Mouse (Mus musculus) adrenal gland, adult 8-10 months (tissue): ENCODE measurements at regions not wholly inside any gene's neighbourhood (a gene's known extent, or its start where the extent isn't known, plus 50 kb on each side); places are given as distances from the start of the nearest gene placed in this dataset.

Experiments used
- DNase-seq: peaks from one replicate; pipeline ENCODE4 v3.0.0; 2022

GRCm38 (mm10) chrX:99340223-99340622, 130.8 kb downstream of the Pja1 start:
- no peak for DNase-seq

- DNase-seq = no peak
Observed at GRCm38 (mm10) chrX:99339081-99339876, 131.8 kb downstream of the Pja1 start.

- no peak for DNase-seq
Observed at GRCm38 (mm10) chrX:99336616-99337553, 134.2 kb downstream of the Pja1 start.

- no peak for DNase-seq
Observed at GRCm38 (mm10) chrX:99335886-99336589, 135.0 kb downstream of the Pja1 start.

- DNase-seq = no peak
Observed at GRCm38 (mm10) chrX:99332457-99332770, 138.7 kb downstream of the Pja1 start.

GRCm38 (mm10) chrX:99331764-99332456, 139.2 kb downstream of the Pja1 start:
- DNase-seq = no peak

- DNase-seq = no peak
Observed at GRCm38 (mm10) chrX:99330386-99330785, 140.7 kb downstream of the Pja1 start.

- DNase-seq = no peak
Observed at GRCm38 (mm10) chrX:99328576-99328975, 142.5 kb downstream of the Pja1 start.

- peak; percentile 40 for DNase-seq
Observed at GRCm38 (mm10) chrX:99326167-99326566, 144.9 kb downstream of the Pja1 start.

GRCm38 (mm10) chrX:99325460-99325859, 145.6 kb downstream of the Pja1 start:
- peak; percentile 32 for DNase-seq

GRCm38 (mm10) chrX:99324546-99325170, 146.4 kb downstream of the Pja1 start:
- peak; percentile 48 for DNase-seq

GRCm38 (mm10) chrX:99319791-99320190, 151.3 kb downstream of the Pja1 start:
- no peak for DNase-seq

GRCm38 (mm10) chrX:99319163-99319562, 151.9 kb downstream of the Pja1 start:
- no peak for DNase-seq

- DNase-seq = no peak
Observed at GRCm38 (mm10) chrX:99318141-99318540, 152.9 kb downstream of the Pja1 start.

- DNase-seq = no peak
Observed at GRCm38 (mm10) chrX:99317736-99318135, 153.3 kb downstream of the Pja1 start.

- no peak for DNase-seq
Observed at GRCm38 (mm10) chrX:99316410-99317056, 154.5 kb downstream of the Pja1 start.

- DNase-seq = no peak
Observed at GRCm38 (mm10) chrX:99299110-99299509, 163.2 kb downstream of the Efnb1 start.

- no peak for DNase-seq
Observed at GRCm38 (mm10) chrX:99294726-99295125, 158.8 kb downstream of the Efnb1 start.

- no peak for DNase-seq
Observed at GRCm38 (mm10) chrX:99293967-99294366, 158.0 kb downstream of the Efnb1 start.

GRCm38 (mm10) chrX:99292758-99293157, 156.8 kb downstream of the Efnb1 start:
- no peak for DNase-seq

GRCm38 (mm10) chrX:99291965-99292364, 156.0 kb downstream of the Efnb1 start:
- no peak for DNase-seq
